Mouse (Mus musculus): ENCODE measurements around the gene Clybl. TPM values are rescaled to one million over a fixed set of nuclear protein-coding genes. Genes with fewer than 3 reads are reported as not detected.

Clybl gene
- polyA plus RNA-seq, 1 experiment, result 66.7 TPM

GRCm38 (mm10) chr14:122227454-122227951 is 46.0 kb downstream of the Clybl start:
- no peak for DNase-seq
- TF ChIP-seq POLR2A (IDR thresholded peaks at IDR 0.05; ENCODE audit: low read depth, low read length) (no peak), CTCF (conservative IDR thresholded peaks at IDR 0.05; ENCODE audit: insufficient read depth, insufficient read length, low read depth, low read length) (no peak)
- H3K27ac ChIP-seq (ENCODE audit: insufficient read depth, low read depth, low read length), result no peak overlapping the region
- no peaks in the 10 kb centered on the region for H3K27me3 ChIP-seq (replicated peaks; ENCODE audit: control insufficient read depth, insufficient read depth, low read length)
- H3K4me3 ChIP-seq (ENCODE audit: insufficient read depth, low read depth, low read length), result no peak overlapping the region
- WGBS, result 82% methylated on average over 14 of the region's 14 CpGs
- H3K36me3 ChIP-seq (ENCODE audit: control insufficient read depth, insufficient read depth, low read length), result no peaks in the 10 kb centered on the region
- no peaks in the 10 kb centered on the region for H3K4me1 ChIP-seq (ENCODE audit: control insufficient read depth, insufficient read depth, low read length)

GRCm38 (mm10) chr14:122228816-122229551 is 47.5 kb downstream of the Clybl start:
- Histone ChIP-seq H3K4me3 (ENCODE audit: insufficient read depth, low read depth, low read length) (no peak overlapping the region), H3K27ac (ENCODE audit: insufficient read depth, low read depth, low read length) (no peak overlapping the region), H3K27me3 (replicated peaks; ENCODE audit: control insufficient read depth, insufficient read depth, low read length) (no peaks in the 10 kb centered on the region), H3K36me3 (ENCODE audit: control insufficient read depth, insufficient read depth, low read length) (no peaks in the 10 kb centered on the region), H3K4me1 (ENCODE audit: control insufficient read depth, insufficient read depth, low read length) (no peaks in the 10 kb centered on the region)
- 72% methylated on average over 23 of the region's 23 CpGs for WGBS
- TF ChIP-seq POLR2A (IDR thresholded peaks at IDR 0.05; ENCODE audit: low read depth, low read length) (no peak), CTCF (conservative IDR thresholded peaks at IDR 0.05; ENCODE audit: insufficient read depth, insufficient read length, low read depth, low read length) (no peak)
- no peak for DNase-seq

- WGBS, result 94% methylated on average over 5 of the region's 5 CpGs
- no peaks in the 10 kb centered on the region for H3K36me3 ChIP-seq (ENCODE audit: control insufficient read depth, insufficient read depth, low read length)
- no peak overlapping the region for H3K4me3 ChIP-seq (ENCODE audit: insufficient read depth, low read depth, low read length)
- TF ChIP-seq POLR2A (IDR thresholded peaks at IDR 0.05; ENCODE audit: low read depth, low read length) (no peak), CTCF (conservative IDR thresholded peaks at IDR 0.05; ENCODE audit: insufficient read depth, insufficient read length, low read depth, low read length) (no peak)
- H3K27me3 ChIP-seq (replicated peaks; ENCODE audit: control insufficient read depth, insufficient read depth, low read length), result no peaks in the 10 kb centered on the region
- no peaks in the 10 kb centered on the region for H3K4me1 ChIP-seq (ENCODE audit: control insufficient read depth, insufficient read depth, low read length)
- H3K27ac ChIP-seq (ENCODE audit: insufficient read depth, low read depth, low read length), result no peak overlapping the region
- DNase-seq, result no peak
These were observed 48.5 kb downstream of the Clybl start for GRCm38 (mm10) chr14:122229988-122230387.

GRCm38 (mm10) chr14:122230621-122231025 is 49.1 kb downstream of the Clybl start:
- H3K27ac ChIP-seq (ENCODE audit: insufficient read depth, low read depth, low read length), result no peak overlapping the region
- no peaks in the 10 kb centered on the region for H3K4me1 ChIP-seq (ENCODE audit: control insufficient read depth, insufficient read depth, low read length)
- no peaks in the 10 kb centered on the region for H3K27me3 ChIP-seq (replicated peaks; ENCODE audit: control insufficient read depth, insufficient read depth, low read length)
- no peaks in the 10 kb centered on the region for H3K36me3 ChIP-seq (ENCODE audit: control insufficient read depth, insufficient read depth, low read length)
- TF ChIP-seq POLR2A (IDR thresholded peaks at IDR 0.05; ENCODE audit: low read depth, low read length) (no peak), CTCF (conservative IDR thresholded peaks at IDR 0.05; ENCODE audit: insufficient read depth, insufficient read length, low read depth, low read length) (no peak)
- no peak overlapping the region for H3K4me3 ChIP-seq (ENCODE audit: insufficient read depth, low read depth, low read length)
- 64% methylated on average over 14 of the region's 14 CpGs for WGBS
- no peak for DNase-seq

- H3K4me3 ChIP-seq (ENCODE audit: insufficient read depth, low read depth, low read length), result no peak overlapping the region
- WGBS, result 87% methylated on average over 10 of the region's 10 CpGs
- no peaks in the 10 kb centered on the region for H3K36me3 ChIP-seq (ENCODE audit: control insufficient read depth, insufficient read depth, low read length)
- H3K4me1 ChIP-seq (ENCODE audit: control insufficient read depth, insufficient read depth, low read length), result no peaks in the 10 kb centered on the region
- H3K27me3 ChIP-seq (replicated peaks; ENCODE audit: control insufficient read depth, insufficient read depth, low read length), result no peaks in the 10 kb centered on the region
- no peak for DNase-seq
- no peak overlapping the region for H3K27ac ChIP-seq (ENCODE audit: insufficient read depth, low read depth, low read length)
- TF ChIP-seq POLR2A (IDR thresholded peaks at IDR 0.05; ENCODE audit: low read depth, low read length) (no peak), CTCF (conservative IDR thresholded peaks at IDR 0.05; ENCODE audit: insufficient read depth, insufficient read length, low read depth, low read length) (no peak)
These were observed 49.6 kb downstream of the Clybl start for GRCm38 (mm10) chr14:122231073-122231472.

- Histone ChIP-seq H3K4me1 (ENCODE audit: control insufficient read depth, insufficient read depth, low read length) (no peaks in the 10 kb centered on the region), H3K27me3 (replicated peaks; ENCODE audit: control insufficient read depth, insufficient read depth, low read length) (no peaks in the 10 kb centered on the region), H3K4me3 (ENCODE audit: insufficient read depth, low read depth, low read length) (no peak overlapping the region), H3K36me3 (ENCODE audit: control insufficient read depth, insufficient read depth, low read length) (no peaks in the 10 kb centered on the region), H3K27ac (ENCODE audit: insufficient read depth, low read depth, low read length) (no peak overlapping the region)
- TF ChIP-seq POLR2A (IDR thresholded peaks at IDR 0.05; ENCODE audit: low read depth, low read length), result no peak
- no peak for TF ChIP-seq CTCF (conservative IDR thresholded peaks at IDR 0.05; ENCODE audit: insufficient read depth, insufficient read length, low read depth, low read length)
- WGBS, result 42% methylated on average over 19 of the region's 19 CpGs
- DNase-seq, result peak; percentile 79
These were observed 51.8 kb downstream of the Clybl start for GRCm38 (mm10) chr14:122233212-122233714.

GRCm38 (mm10) chr14:122243874-122244273 is 62.4 kb downstream of the Clybl start:
- 85% methylated on average over 1 of the region's 1 CpGs for WGBS
- Histone ChIP-seq H3K4me3 (ENCODE audit: insufficient read depth, low read depth, low read length) (no peak overlapping the region), H3K36me3 (ENCODE audit: control insufficient read depth, insufficient read depth, low read length) (no peaks in the 10 kb centered on the region), H3K4me1 (ENCODE audit: control insufficient read depth, insufficient read depth, low read length) (no peaks in the 10 kb centered on the region), H3K27me3 (replicated peaks; ENCODE audit: control insufficient read depth, insufficient read depth, low read length) (no peaks in the 10 kb centered on the region), H3K27ac (ENCODE audit: insufficient read depth, low read depth, low read length) (no peak overlapping the region)
- no peak for DNase-seq
- TF ChIP-seq CTCF (conservative IDR thresholded peaks at IDR 0.05; ENCODE audit: insufficient read depth, insufficient read length, low read depth, low read length), result no peak
- no peak for TF ChIP-seq POLR2A (IDR thresholded peaks at IDR 0.05; ENCODE audit: low read depth, low read length)
